8 mouse cellular contexts compared by ENCODE assay signal in the genomic region with DNA sequence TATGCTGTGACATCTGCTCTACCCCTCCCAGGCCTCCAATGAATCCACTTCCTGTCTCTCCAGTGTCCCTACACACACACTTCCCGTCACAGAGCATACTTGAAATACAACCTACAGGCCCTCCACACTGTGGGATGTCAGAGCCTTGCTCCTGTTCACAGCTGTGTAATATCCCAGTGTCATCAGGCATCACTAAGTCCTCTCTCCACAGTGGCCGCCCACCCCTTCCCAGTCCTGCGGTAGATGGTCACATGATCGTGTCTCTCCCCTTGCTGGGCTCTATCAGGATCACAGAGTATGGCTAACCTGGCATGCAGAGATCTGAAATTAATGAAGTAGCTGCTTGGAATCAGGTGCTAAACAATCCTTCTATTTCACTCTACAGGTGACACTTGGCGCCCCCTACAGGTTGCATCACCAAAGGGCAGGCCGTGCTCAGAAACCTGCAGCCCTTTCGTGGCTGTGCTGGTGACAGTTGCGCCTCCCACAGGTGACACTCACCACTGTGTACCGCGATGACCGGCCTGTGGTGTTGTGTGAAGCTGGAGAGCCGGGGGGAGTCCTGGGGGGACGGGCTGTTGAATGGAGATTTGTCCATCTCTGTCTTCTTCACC. TPM values are rescaled to one million over a fixed set of nuclear protein-coding genes. Genes with fewer than 3 reads are reported as not detected.
DNase-seq lines count a peak whose midpoint lies in the region; ATAC-seq lines count a peak whose summit lies in the region.

No protein-coding gene starts in this region.

- peaks cover 76% of the 10 kb centered on the region for H3K4me1 ChIP-seq in hindbrain, embryonic 12.5 days
- H3K4me1 ChIP-seq in hindbrain, embryonic 16.5 days (ENCODE audit: control insufficient read depth, insufficient read depth, low read depth, low read length), result peaks cover 40% of the 10 kb centered on the region
- peaks cover 81% of the 10 kb centered on the region for H3K4me1 ChIP-seq in heart, embryonic 11.5 days (ENCODE audit: control insufficient read depth, insufficient read depth, low read length)
- peaks cover 75% of the 10 kb centered on the region for H3K4me1 ChIP-seq in lung, embryonic 15.5 days

- no peak for ATAC-seq in hindbrain, embryonic 12.5 days (ENCODE audit: low FRiP score)
- no peak for ATAC-seq in hindbrain, embryonic 16.5 days
- ATAC-seq in activated CD4-positive, CD25-positive, alpha-beta regulatory T cell, adult 4 months, result peak; percentile 13
- no peak for ATAC-seq in heart, embryonic 11.5 days (replicated peaks; ENCODE audit: insufficient number of reproducible peaks, low FRiP score, low TSS enrichment)
- no peak for ATAC-seq in lung, embryonic 15.5 days (ENCODE audit: borderline replicate concordance, extremely low read depth, low FRiP score, low TSS enrichment)

- no peak overlapping the region for H3K27ac ChIP-seq in hindbrain, embryonic 12.5 days
- H3K27ac ChIP-seq in hindbrain, embryonic 16.5 days (ENCODE audit: low read depth, low read length), result no peak overlapping the region
- no peak overlapping the region for H3K27ac ChIP-seq in heart, embryonic 11.5 days (ENCODE audit: low read depth, low read length)
- 0 out of 2 replicates have a peak overlapping the region, but pooled peaks have one; percentile 25 for H3K27ac ChIP-seq in lung, embryonic 15.5 days

- WGBS in hindbrain, embryonic 12.5 days, result 50% methylated on average over 13 of the region's 13 CpGs
- 49% methylated on average over 13 of the region's 13 CpGs for WGBS in hindbrain, embryonic 16.5 days
- WGBS in heart, embryonic 11.5 days (ENCODE audit: insufficient replicate concordance), result 39% methylated on average over 13 of the region's 13 CpGs
- WGBS in lung, embryonic 15.5 days, result 50% methylated on average over 13 of the region's 13 CpGs

- no peak overlapping the region for H3K9ac ChIP-seq in hindbrain, embryonic 12.5 days
- no peak overlapping the region for H3K9ac ChIP-seq in hindbrain, embryonic 16.5 days (ENCODE audit: low read depth, low read length)
- H3K9ac ChIP-seq in heart, embryonic 11.5 days (ENCODE audit: low read depth, low read length), result no peak overlapping the region
- no peak overlapping the region for H3K9ac ChIP-seq in lung, embryonic 15.5 days

- peaks cover 19% of the 10 kb centered on the region for H3K36me3 ChIP-seq in hindbrain, embryonic 12.5 days
- H3K36me3 ChIP-seq in hindbrain, embryonic 16.5 days (ENCODE audit: control insufficient read depth, insufficient read depth, low read length), result peaks cover 21% of the 10 kb centered on the region
- peaks cover 5% of the 10 kb centered on the region; the same call in 1 of the 2 replicates for H3K36me3 ChIP-seq in heart, embryonic 11.5 days (ENCODE audit: control insufficient read depth, insufficient read depth, low read length)
- peaks cover 37% of the 10 kb centered on the region for H3K36me3 ChIP-seq in lung, embryonic 15.5 days

- peak overlapping the region; percentile 43; the same call in 1 of the 2 replicates for H3K4me2 ChIP-seq in hindbrain, embryonic 12.5 days (replicated peaks)
- no peak overlapping the region for H3K4me2 ChIP-seq in hindbrain, embryonic 16.5 days (ENCODE audit: low read length)
- H3K4me2 ChIP-seq in heart, embryonic 11.5 days, result peak overlapping the region; percentile 41
- H3K4me2 ChIP-seq in lung, embryonic 15.5 days, result no peak overlapping the region

- DNase-seq in A20 (ENCODE audit: low read depth, low spot score), result peak; percentile 74
- DNase-seq in thymus, postnatal 10 days (ENCODE audit: low spot score in 2 of 2), result peak; percentile 50 to 77
- DNase-seq in right cerebral cortex, adult 18-20 months, result no peak

- no peaks in the 10 kb centered on the region for H3K9me3 ChIP-seq in hindbrain, embryonic 12.5 days (replicated peaks)
- H3K9me3 ChIP-seq in hindbrain, embryonic 16.5 days (ENCODE audit: control insufficient read depth, low read length), result no peaks in the 10 kb centered on the region
- H3K9me3 ChIP-seq in heart, embryonic 11.5 days (replicated peaks; ENCODE audit: control insufficient read depth, low read length), result no peaks in the 10 kb centered on the region
- H3K9me3 ChIP-seq in lung, embryonic 15.5 days, result no peaks in the 10 kb centered on the region

- peaks cover 40% of the 10 kb centered on the region for H3K27me3 ChIP-seq in hindbrain, embryonic 12.5 days
- H3K27me3 ChIP-seq in hindbrain, embryonic 16.5 days (replicated peaks; ENCODE audit: control insufficient read depth, insufficient read depth, low read length), result peaks cover 3% of the 10 kb centered on the region; the same call in 1 of the 2 replicates
- peaks cover 14% of the 10 kb centered on the region for H3K27me3 ChIP-seq in heart, embryonic 11.5 days (ENCODE audit: control insufficient read depth, insufficient read depth, low read length)
- no peaks in the 10 kb centered on the region for H3K27me3 ChIP-seq in lung, embryonic 15.5 days

- no peak overlapping the region for H3K4me3 ChIP-seq in hindbrain, embryonic 12.5 days
- no peak overlapping the region for H3K4me3 ChIP-seq in hindbrain, embryonic 16.5 days (ENCODE audit: low read length)
- H3K4me3 ChIP-seq in heart, embryonic 11.5 days (ENCODE audit: low read depth, low read length), result peak overlapping the region; percentile 36; the same call in 1 of the 2 replicates
- no peak overlapping the region for H3K4me3 ChIP-seq in lung, embryonic 15.5 days

RNA-seq across cellular contexts. Expression of a gene that starts 12.8 kb away (rescaled TPM):
- 1.9 and 2.7 TPM in 2 replicates for polyA plus RNA-seq in hindbrain, embryonic 12.5 days (2016; fragmentation: Nextera tagmentation; extraction: Ambion mirVana)
- polyA plus RNA-seq in hindbrain, embryonic 16.5 days (2015; fragmentation: Nextera tagmentation; extraction: Ambion mirVana), result 1.6 and 2.3 TPM in 2 replicates
- 10 to 100 TPM in 1 of 2 experiments, 1 to 10 TPM in 1; 7.3 to 13.3 TPM for polyA plus RNA-seq in activated CD4-positive, CD25-positive, alpha-beta regulatory T cell, adult 4 months (2017; shearing (Covaris generic))
- polyA plus RNA-seq in heart, embryonic 11.5 days (2014; fragmentation: Nextera tagmentation; extraction: Ambion mirVana), result 4.2 and 5.8 TPM in 2 replicates
- 4.4 TPM in 2 replicates for polyA plus RNA-seq in lung, embryonic 15.5 days (2015; fragmentation: Nextera tagmentation; extraction: Ambion mirVana)

RNA-seq across cellular contexts. Expression of a gene that starts 16.9 kb away (rescaled TPM):
- 1.1 and 2.4 TPM in 2 replicates for polyA plus RNA-seq in hindbrain, embryonic 12.5 days (2016; fragmentation: Nextera tagmentation; extraction: Ambion mirVana)
- 1.5 and 2.2 TPM in 2 replicates for polyA plus RNA-seq in hindbrain, embryonic 16.5 days (2015; fragmentation: Nextera tagmentation; extraction: Ambion mirVana)
- 1 to 10 TPM in 1 of 2 experiments, not detected in 1; 1.4 TPM for polyA plus RNA-seq in activated CD4-positive, CD25-positive, alpha-beta regulatory T cell, adult 4 months (2017; shearing (Covaris generic))
- 0.55 and 1.2 TPM in 2 replicates for polyA plus RNA-seq in heart, embryonic 11.5 days (2014; fragmentation: Nextera tagmentation; extraction: Ambion mirVana)
- polyA plus RNA-seq in lung, embryonic 15.5 days (2015; fragmentation: Nextera tagmentation; extraction: Ambion mirVana), result 0.45 and 2.3 TPM in 2 replicates

RNA-seq across cellular contexts. Expression of a gene that starts 21.4 kb away (rescaled TPM):
- 5.7 and 5.9 TPM in 2 replicates for polyA plus RNA-seq in hindbrain, embryonic 12.5 days (2016; fragmentation: Nextera tagmentation; extraction: Ambion mirVana)
- 7.9 and 9.4 TPM in 2 replicates for polyA plus RNA-seq in hindbrain, embryonic 16.5 days (2015; fragmentation: Nextera tagmentation; extraction: Ambion mirVana)
- 1 to 10 TPM; 1.1 to 1.2 TPM for polyA plus RNA-seq in activated CD4-positive, CD25-positive, alpha-beta regulatory T cell, adult 4 months (2017; shearing (Covaris generic))
- 1.4 and 2.9 TPM in 2 replicates for polyA plus RNA-seq in heart, embryonic 11.5 days (2014; fragmentation: Nextera tagmentation; extraction: Ambion mirVana)
- polyA plus RNA-seq in lung, embryonic 15.5 days (2015; fragmentation: Nextera tagmentation; extraction: Ambion mirVana), result 1.6 and 2.7 TPM in 2 replicates

RNA-seq across cellular contexts. Expression of a gene that starts 21.5 kb away (rescaled TPM):
- 62.7 and 67.5 TPM in 2 replicates for polyA plus RNA-seq in hindbrain, embryonic 12.5 days (2016; fragmentation: Nextera tagmentation; extraction: Ambion mirVana)
- polyA plus RNA-seq in hindbrain, embryonic 16.5 days (2015; fragmentation: Nextera tagmentation; extraction: Ambion mirVana), result 99.8 and 108 TPM in 2 replicates
- 10 to 100 TPM; 12.7 to 13.7 TPM for polyA plus RNA-seq in activated CD4-positive, CD25-positive, alpha-beta regulatory T cell, adult 4 months (2017; shearing (Covaris generic))
- 47.5 and 61.4 TPM in 2 replicates for polyA plus RNA-seq in heart, embryonic 11.5 days (2014; fragmentation: Nextera tagmentation; extraction: Ambion mirVana)
- 75.9 and 79.8 TPM in 2 replicates for polyA plus RNA-seq in lung, embryonic 15.5 days (2015; fragmentation: Nextera tagmentation; extraction: Ambion mirVana)

RNA-seq across cellular contexts. Expression of a gene that starts 27.4 kb away (rescaled TPM):
- polyA plus RNA-seq in hindbrain, embryonic 12.5 days (2016; fragmentation: Nextera tagmentation; extraction: Ambion mirVana), result 132 and 134 TPM in 2 replicates
- 149 and 156 TPM in 2 replicates for polyA plus RNA-seq in hindbrain, embryonic 16.5 days (2015; fragmentation: Nextera tagmentation; extraction: Ambion mirVana)
- polyA plus RNA-seq in activated CD4-positive, CD25-positive, alpha-beta regulatory T cell, adult 4 months (2017; shearing (Covaris generic)), result 10 to 100 TPM; 19.3 to 20.1 TPM
- polyA plus RNA-seq in heart, embryonic 11.5 days (2014; fragmentation: Nextera tagmentation; extraction: Ambion mirVana), result 66.1 and 70.0 TPM in 2 replicates
- polyA plus RNA-seq in lung, embryonic 15.5 days (2015; fragmentation: Nextera tagmentation; extraction: Ambion mirVana), result 110 and 115 TPM in 2 replicates

Comparison
In these comparisons a context has a peak if more than half of its experiments do, and no peak if none do; other contexts are left out.
1. H3K4me2 ChIP-seq: peak in hindbrain, embryonic 12.5 days (single experiment) and heart, embryonic 11.5 days (single experiment); none in hindbrain, embryonic 16.5 days (single experiment) and lung, embryonic 15.5 days (single experiment).